Mouse (Mus musculus) right cerebral cortex, postnatal 14 days (tissue): ENCODE results near the gene Fn3k.

Experiments used
- DNase-seq: peaks from one replicate; pipeline ENCODE4 v3.0.0; 2022

Fn3k gene

GRCm38 (mm10) chr11:121457874-121458273 lies 23.2 kb downstream of the Fn3k start:
- DNase-seq: no peak

DNA sequence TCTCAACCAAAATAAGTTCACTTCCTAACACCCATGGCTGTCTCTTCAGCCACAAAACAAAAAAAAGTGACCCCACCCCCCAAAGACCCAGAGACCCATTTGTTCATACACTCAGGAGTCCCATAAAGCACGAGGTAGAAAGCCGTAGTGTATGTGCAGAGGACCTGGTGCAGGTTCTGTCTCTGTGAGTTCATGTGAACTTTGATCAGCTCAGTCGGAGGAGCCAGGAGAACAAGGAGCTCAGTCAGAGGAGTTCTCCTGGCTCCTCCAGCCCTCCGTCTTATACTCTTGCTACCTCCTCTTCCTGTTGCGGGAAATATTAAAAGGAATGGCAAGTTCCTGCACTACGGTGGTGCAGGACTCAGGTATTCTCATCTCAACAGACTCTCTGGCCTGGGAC lies 32.7 kb downstream of the Fn3k start:
- no peak for DNase-seq

DNA sequence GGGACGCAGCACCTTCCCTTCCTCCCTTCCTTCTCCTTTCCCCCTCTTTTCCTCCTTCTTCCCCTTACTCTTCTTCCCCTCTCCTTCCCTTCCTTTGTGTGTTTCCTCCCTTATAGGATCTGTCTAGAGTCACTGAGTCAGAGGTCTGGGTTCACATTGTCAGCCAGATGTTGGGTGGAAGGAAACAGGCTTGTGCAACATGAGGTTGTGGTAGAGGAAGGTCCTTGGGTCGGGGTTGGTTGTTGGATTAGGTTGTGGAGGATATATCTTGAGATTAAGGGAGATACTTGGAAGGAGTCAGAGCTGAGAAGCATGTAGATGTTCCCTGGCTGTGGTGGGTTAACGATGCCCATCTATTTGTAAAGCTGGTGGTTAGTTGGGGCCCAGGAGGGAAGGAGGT lies 40.1 kb downstream of the Fn3k start:
- DNase-seq: no peak

DNA sequence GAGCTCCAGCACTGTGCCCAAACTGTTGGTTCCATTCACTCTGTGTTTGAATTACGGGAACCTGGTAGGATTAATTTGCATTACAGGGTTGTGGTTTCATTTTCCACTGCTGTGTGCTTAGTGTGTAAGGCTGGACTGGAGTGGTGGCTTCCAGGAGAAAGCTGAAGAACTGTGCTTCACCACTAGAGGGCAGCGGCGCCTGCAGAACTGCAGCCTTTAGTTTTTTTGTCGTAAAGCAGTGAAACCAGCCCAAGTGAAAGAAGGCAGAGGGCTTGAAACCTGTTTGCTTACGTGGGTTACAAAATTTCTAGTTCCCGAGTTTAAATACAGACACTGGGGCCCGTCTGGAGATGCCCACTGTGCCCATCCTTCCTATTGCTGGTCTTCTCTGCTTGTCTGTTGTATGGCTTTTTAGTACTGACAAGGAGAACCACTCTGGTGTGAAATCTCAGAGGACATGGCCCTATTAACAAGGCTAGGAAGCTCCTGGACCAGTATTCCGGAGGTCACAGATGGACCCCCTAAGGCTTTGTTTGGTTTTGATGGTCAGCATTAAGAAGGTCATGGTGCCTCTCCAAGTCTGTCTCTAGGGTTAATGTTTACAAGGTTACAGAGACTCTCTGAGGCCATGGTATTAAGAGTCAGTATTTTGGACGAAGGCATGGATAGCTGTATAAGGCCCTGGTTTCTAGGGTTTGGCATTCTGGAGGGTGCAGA lies 41.1 kb downstream of the Fn3k start:
- DNase-seq: peak; percentile 85

DNA sequence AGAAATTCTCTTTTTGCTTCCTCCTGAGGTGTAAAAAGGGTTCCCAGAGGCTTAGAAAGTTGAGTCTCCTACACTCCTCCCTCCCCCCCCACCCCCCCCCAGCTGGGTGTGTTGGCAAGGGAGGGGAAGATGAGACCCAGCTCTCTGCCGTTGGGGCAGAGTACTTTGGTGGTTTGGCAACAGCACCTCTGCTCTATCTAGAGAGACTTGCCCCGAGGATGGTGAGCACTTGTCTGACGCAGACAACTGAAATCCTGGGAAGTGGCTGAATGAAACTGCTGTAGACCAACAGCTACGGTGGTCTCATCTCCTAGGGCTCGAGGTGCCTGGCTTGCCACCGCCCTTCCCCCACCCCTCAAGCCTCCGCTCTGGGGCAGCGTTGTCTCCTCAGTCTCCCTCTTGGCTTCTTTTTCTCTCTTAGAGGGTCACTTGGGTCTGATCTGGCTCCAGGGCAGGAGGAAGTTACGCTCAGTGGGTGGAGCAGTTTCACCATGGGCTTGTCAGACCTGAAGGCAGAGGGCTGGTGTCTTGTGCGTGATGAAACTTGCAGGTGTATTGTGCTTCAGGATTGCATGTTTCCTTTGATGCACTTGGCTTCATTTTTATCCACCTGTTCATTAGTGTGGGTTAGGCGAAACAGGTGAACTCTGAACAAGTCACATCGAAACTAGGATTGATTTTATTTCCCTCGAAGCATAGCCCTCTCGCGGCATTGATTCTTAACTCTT lies 44.9 kb downstream of the Fn3k start:
- DNase-seq: no peak

GRCm38 (mm10) chr11:121481129-121481528 lies 46.4 kb downstream of the Fn3k start:
- DNase-seq: no peak

GRCm38 (mm10) chr11:121485882-121486281 lies 51.2 kb downstream of the Fn3k start:
- no peak for DNase-seq

GRCm38 (mm10) chr11:121490651-121491050 lies 55.9 kb downstream of the Fn3k start:
- DNase-seq: no peak
